Mouse (Mus musculus) lung, postnatal 14 days (tissue): Measurements from ENCODE around the gene 6430550D23Rik.
"Not testable (repeated sequence)": the region's sequence is repeated elsewhere in the genome, so short reads cannot be mapped to it uniquely, and the experiment has no call there.

Experiments used
- DNase-seq: peaks from one replicate; pipeline ENCODE4 v3.0.0; 2021

The 6430550D23Rik gene

DNA sequence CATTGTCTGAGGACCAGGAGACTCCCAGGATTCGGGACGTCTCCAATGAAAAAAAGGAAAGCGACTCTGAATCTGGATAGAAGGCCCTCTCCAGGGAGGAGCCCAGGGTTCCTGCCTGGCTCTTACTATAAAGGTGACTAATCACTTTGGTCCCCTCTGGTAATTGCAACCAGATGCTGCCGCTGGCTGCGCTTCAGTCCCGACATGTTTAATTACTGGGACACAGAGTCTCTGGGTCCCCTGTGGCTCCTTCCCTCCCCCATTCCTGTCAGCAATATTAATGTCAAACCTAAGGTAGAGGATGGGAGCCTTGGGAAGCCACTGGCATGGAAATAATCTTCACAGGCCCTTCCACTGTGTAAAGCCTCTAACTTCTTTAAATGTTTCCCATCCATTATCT lies 58.4 kb downstream of the 6430550D23Rik start:
- no peak for DNase-seq

DNA sequence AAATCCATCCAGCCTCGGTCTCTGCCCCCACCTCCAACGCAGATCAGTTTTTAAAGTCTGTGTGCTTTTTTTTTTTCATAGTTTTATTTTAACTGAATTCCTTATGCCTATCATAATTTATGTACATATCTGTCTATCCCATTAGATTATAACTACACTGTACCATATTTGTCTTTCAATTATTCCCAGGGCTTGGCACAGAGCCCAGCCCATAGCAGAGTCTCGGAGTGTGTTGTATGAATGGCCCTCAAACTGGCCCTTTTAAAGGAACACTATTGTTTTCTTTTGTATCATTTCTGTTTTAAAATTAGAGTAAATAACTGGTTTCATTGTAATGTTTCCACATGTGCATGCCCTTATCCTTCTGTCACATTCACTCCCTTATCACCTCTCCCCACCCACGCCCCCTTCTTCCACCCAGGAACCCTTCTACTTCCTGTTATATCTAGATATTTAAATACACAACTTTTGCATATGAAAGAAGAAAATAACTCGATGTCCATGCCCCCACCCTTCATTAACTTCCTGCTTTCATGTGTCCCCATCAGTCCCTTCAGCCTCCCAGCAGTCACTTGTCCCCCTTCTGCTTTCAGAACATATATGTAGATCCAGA lies 60.3 kb downstream of the 6430550D23Rik start:
- DNase-seq = no peak

DNA sequence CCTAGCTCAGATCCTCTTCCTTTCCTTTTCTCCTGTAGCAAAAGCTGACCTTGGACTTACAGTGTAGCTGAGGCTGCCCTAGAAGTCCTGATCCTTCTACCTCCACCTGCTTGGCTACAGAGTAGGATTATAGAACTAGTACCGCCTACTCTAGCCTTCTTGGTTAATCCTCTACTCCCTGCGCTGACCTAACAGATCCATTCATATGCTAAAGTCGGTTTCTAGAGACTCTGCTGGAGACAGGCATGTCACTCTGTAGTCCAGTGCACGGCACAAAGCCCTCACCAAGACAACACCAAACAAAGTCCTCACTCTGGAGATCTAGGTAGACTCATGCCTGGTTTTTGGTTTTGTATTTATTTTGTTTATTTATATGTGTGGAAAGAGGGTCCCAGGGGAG lies 61.3 kb downstream of the 6430550D23Rik start:
- no peak for DNase-seq

DNA sequence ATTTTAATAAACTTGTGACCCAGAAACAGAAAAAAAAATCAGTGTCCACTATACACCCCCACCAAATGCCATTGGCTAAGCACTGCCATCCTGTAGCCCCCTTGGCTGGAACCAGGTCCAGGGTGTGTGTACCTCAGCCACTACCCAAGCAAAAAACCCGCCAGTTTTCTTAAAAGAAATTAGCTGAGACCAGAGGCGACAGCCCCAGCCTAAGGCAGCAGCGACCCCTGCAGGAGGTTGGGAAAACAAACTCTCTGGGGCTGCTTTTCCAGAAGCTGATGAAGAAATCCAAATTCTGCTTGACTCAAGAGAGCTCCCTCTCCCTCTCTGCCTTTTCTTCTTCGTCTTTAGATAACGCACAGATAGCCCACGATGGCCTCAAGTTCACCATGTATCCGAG lies 61.7 kb downstream of the 6430550D23Rik start:
- peak; percentile 82 for DNase-seq

DNA sequence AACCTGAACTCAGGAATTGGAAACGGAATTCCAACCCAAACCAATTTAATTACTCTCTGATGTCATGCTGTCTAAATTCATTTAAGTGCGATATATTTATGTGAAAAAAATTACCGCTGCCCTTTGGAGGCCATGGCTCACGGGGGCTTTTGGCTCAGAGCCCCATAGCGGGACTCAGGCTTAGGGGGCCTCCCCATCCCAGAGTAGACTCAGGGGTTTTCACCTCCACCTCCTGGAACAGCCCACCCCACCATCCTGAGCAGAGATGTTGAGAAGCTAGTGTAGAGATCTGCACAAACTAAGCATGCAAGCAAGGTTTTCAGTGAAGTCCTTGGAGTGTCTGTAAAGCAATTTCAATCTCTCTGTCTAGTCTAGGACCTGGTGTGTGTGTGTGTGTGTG lies 62.2 kb downstream of the 6430550D23Rik start:
- DNase-seq = no peak

DNA sequence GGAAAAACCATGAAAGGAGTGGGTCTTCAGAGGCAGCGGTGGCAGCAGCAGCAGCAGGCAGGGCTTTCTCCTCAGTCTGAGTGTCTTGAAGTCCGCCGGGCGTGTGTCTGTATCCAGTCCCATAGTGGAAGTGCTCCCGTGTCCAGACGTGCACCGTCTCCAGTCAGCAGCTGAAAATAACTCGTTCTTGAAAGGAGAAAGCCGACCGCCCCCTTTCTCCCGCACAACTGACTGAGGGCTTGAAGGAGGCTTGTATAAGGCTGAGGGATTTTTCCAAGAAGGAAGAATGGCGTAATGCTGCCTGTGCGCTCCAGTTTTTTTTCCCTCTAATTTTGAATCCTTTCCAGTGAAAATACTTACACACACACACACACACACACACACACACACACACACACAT lies 62.7 kb downstream of the 6430550D23Rik start, which contains the start of gene Gdf5:
Gene Gdf5 (minus strand): TSS at position 244 of the 400 bp plus-strand sequence.
- DNase-seq = peak; percentile 22

DNA sequence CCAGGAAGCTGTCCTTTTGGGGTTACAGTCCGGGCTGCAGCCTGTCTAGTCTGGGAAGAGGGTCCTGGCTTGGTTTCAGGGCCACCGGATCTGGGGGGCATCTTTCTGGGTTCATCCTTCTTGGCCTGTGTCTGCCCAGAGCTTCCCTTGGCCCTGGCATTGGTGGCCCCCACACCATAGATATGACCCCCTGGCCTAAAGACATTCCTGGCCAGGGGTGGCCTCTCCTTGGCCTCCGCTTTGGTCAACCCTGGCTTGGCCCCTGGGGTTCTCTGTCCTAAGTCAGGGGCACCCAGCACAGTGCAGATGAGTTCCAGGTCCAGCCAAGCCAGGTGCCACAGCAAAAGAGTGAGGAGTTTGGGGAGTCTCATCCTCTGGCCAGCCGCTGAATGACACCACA lies 63.1 kb downstream of the 6430550D23Rik start:
- DNase-seq = no peak

DNA sequence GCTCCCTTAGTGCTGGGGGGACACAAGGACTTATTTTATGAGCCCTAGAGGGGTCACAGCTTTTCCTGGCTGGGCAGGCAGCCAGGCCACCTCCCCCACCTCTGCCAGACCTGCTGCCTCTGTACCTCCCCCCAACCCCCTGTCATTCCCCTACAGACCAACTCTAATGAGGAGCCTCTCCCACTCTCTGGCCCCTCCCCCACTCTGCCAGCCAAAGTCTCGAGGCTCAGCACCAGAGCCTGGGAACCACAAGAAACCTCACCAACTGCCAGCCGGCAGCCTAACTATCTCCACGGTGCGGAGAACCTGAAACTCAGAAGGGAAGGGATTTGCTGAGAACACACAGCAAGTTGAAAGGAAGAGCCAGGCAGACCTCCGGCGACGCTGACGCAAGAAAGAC lies 64.3 kb downstream of the 6430550D23Rik start:
- DNase-seq = no peak

DNA sequence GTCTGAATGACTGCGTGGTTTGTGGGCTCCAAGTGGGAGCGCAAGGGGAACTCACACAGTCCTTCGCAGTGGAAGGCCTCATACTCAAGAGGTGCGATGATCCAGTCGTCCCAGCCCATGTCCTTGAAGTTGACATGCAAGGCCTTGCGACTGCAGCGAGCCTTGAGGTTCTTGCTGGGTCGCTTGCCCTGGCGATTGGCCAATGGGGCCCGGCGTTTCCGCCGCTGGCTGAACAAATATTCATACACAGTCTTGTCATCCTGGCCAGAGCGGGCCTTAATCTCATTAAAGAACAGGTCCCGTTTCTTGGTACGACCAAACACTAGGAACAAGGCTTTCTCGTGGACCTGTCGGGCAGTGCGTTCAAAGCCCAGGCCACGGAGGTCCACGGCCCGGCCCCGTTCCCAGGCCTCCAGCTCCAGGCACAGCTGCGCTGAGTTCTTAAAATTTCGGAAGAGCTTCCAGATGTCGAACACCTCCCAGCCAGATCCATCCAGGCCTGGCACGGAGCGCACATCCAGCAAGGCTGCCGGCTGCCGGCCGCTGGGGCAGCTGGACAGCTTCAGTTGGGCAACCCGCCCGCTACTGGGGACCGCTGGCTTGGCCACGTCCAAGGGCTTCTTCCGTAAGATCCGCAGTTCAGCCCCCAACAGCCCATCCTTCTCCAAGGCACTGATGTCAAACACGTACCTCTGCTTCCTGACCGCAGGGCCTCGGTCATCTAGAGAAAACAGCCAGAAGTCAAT lies 65.9 kb downstream of the 6430550D23Rik start:
- DNase-seq = peak; percentile 63

DNA sequence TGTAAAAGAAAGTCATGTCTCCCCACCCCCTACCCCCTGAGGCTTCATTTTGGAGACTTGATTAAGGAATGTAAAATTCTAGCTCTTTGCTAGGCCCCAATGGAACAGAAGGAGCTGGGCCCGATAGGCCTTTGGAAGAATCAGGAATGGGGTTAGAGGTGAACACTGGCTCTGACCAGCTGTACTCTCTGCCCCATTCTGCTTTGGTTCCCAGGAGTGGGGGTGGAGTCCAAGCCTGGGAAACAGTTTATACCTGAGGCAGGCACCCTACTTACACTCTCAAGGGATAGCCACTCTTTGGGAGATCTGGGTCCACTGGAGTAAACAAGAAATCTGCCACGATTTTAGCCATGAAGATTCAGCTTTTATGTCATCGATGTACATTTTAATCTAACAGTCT lies 67.1 kb downstream of the 6430550D23Rik start, which contains the start of gene Gm15557:
Gene Gm15557 (plus strand): TSS at position 48 of the 400 bp plus-strand sequence.
- no peak for DNase-seq

DNA sequence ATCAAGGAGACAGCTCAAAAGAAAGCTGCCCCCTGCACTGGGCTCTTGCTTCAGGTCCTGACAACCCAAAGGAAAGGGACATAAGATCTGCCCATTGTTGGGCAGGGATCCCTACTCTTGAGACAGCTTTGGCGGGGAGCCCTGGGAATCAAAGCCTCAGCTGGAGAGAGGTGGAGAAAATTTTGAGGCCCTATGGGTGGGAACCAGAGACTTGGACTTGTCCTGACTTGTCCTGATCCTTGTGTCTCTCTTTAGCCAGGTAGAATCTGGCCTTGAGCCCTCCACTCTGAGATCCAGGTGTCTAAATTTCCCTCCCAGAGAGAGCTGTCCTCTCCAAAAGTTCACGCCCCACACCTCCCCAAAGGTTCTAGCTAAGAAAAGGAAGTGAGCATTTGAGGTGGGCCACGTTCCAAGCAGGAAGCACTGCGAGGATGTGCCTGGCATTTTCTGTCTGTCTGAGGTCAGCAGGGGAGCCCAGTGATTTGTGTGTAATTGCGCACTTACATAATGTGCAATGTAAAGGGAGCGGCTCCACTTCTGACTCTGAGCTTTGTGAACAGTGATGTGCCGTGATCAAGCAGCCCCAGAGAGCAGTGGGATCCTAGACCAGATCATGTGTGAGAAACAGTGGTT lies 67.8 kb downstream of the 6430550D23Rik start:
- DNase-seq = no peak

DNA sequence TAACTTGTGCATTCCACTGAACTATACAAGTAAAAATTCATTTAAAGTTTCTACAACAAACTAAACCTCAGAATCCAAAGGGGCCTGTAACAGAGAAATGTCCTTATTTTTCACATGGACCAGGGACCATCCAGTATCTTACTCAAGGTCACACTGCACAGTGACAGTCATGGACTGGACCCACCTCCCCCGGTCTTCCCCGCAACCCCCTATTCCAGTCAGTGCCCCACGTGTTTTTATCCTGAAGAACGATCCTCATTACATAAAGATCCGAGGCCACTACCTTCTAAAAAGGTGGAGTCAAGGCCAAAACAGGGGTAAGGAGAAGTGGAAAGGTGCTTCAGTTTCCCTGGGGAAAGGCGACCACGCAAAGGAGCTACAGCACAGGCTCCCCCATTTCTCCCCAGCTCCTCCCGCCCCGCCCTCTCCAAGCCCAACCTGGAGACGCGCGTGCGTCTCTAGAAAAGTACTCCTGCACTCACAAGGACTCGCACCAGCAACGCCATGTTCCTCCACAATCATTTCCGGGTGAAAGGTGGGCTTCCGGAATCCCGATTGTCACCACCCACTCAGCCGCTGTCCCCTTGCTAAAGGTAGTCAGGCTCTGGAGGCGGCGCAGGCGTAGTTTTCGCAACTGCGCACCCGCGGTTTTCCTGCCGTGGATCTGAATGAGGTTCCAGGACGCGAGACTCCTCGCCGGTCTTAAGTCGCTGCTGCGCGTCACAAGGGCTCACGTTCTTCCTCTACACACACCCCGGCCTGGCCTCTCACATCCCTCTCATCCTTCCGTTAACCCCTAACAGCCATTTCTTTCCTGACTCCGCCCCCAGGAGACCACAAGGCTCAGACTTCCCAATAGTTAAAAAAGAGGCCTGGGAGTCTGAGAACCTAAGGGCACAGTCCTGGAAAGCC lies 78.0 kb downstream of the 6430550D23Rik start, which contains the start of gene Uqcc1:
Gene Uqcc1 (minus strand): TSS at position 780 of the 912 bp plus-strand sequence.
- DNase-seq = peak; percentile 93

DNA sequence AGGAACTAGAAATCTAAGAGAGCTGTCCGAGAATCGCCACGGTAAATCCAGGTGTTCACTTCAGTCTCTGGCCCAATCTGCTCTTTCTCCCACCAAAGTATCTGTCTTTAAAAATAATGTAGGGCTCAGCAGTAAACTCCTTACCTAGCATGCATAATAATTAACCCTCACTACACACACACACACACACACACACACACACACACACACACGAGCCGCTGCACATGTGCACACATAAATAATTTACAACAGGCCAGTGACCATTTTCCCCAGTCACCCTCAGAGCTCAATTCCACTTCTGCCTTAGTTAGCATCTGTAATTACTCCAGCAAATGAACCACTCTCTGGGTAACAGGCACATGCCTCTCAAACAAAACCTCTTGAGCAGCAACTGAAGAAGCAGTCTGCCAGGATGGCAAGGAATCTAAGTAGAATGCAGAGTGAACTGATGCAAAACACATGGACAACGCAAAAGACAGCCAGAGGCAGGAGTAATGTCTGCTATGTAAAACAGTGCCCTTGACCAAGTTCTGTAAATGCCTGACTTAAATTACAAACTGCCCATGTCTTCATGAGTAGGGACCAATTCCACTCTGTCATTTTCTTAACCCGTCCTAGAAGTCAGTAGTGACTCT lies 78.9 kb downstream of the 6430550D23Rik start:
- no peak for DNase-seq

DNA sequence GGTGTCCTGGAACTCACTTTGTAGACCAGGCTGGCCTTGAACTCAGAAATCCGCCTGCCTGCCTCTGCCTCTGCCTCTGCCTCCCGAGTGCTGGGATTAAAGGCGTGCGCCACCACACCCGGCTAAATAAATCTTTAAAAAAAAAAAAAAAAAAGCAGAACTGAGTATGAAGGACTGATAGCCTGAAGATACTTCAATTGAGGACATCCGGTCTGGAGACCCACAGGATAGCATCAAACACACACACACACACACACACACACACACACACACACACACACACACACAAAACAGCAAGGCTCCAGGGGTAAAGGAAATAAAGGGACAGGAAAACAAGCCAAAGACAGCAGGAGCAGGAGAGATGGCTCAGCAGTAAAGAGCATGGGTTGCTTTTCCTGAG lies 82.6 kb downstream of the 6430550D23Rik start:
- not testable (repeated sequence) for DNase-seq
